Mouse (Mus musculus) thymus, postnatal 0 days (tissue): ENCODE measurements around the gene Wbp1. TPM values are rescaled to one million over a fixed set of nuclear protein-coding genes. Genes with fewer than 3 reads are reported as not detected.
A peak's percentile ranks its signal among the peaks of the same experiment; 100 is the strongest.

Source experiments
- DNase-seq: peaks from one replicate; pipeline ENCODE4 v3.0.0-alpha.2; 2015; ENCODE audit warnings: low spot score
- polyA plus RNA-seq: library from polyadenylated mRNA; unstranded; fragments of >200 nt; fragmentation: Nextera tagmentation; extraction: Ambion mirVana; gene quantifications from 2 replicates; pipeline ENCODE4 v1.2.1, GENCODE M21; 2015

The Wbp1 gene
- polyA plus RNA-seq, 1 experiment from 2014 or later = 69.7 TPM

- DNase-seq = no peak
Observed at GRCm38 (mm10) chr6:83117165-83117438, 4.3 kb downstream of the Wbp1 start.

GRCm38 (mm10) chr6:83116373-83117164, 4.8 kb downstream of the Wbp1 start:
- no peak for DNase-seq

DNA sequence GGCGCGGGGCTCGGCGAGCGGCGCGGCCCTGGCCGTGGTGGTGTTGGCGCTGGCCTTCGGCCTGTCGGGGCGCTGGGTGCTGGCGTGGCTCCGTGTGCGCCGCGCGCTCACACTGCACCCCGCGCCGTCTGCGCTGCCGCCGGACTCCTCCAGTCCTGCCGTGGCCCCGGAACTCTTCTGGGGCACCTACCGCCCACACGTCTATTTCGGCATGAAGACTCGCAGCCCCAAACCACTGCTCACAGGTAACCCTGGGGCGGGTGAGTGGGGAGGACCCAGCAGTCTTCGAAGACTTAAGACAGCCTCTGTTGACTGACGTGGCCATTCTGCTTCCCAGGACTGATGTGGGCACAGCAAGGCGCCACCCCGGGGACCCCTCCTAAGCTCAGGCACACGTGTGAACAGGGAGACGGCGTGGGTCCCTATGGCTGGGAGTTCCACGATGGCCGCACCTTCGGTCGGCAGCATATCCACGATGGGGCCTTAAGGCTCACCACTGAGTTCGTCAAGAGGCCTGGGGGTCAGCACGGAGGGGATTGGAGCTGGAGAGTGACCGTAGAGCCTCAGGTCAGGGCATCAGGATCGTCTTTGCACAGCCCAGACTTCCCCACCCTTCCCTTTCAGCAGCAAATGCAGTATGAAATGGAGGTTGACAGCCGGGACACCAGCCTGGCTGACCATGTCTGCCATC, 5.5 kb downstream of the Wbp1 start:
- peak; percentile 44 for DNase-seq

GRCm38 (mm10) chr6:83115011-83115671, 6.2 kb downstream of the Wbp1 start, which contains the start of gene Mogs:
Mogs (plus strand) TSS chr6:83115496.
- peak; percentile 89 for DNase-seq

- DNase-seq = no peak
Observed at GRCm38 (mm10) chr6:83111510-83112136, 9.7 kb downstream of the Wbp1 start.

DNA sequence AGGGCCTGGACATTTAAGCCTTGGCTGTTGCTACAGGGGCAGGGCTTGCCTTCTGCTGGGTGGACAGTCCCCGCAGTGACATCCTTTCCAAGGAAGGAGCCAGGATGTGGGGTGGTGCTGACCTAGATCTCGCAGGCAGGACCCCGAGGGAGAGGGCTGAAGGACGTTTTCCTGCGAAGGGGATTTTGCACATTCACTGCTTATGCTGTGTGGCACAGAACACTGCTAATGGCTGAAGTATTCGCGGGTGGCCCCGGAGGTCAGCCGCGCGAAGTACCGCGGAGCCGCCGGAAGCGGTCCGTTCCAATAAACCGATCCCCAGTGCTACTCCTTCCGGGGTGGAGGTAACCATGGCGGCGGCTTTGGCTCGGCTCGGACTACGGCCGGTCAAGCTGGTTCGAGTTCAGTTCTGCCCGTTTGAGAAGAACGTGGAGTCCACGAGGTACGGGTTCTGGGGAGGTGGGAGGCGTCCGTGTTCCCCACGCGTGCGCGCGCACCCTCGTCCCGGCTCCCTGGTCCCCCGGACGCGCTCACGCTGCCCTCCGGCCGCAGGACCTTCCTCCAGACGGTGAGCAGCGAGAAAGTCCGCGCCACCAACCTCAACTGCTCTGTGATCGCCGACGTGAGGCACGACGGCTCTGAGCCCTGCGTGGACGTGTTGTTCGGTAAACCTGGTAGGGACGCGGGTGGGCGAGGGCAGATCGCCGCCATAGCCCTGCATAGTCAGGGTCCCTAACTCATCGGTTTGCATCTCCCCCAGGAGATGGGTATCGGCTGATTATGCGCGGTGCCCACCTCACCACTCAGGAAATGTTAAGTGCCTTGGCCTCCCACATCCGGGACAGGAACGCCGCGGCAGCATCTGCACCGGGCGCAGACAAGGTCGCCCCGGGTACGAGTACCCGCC, 12.3 kb downstream of the Wbp1 start, which contains the start of gene Mrpl53:
Mrpl53 (plus strand) TSS at position 279 of the 907 bp plus-strand sequence.
- DNase-seq = peak; percentile 61

DNA sequence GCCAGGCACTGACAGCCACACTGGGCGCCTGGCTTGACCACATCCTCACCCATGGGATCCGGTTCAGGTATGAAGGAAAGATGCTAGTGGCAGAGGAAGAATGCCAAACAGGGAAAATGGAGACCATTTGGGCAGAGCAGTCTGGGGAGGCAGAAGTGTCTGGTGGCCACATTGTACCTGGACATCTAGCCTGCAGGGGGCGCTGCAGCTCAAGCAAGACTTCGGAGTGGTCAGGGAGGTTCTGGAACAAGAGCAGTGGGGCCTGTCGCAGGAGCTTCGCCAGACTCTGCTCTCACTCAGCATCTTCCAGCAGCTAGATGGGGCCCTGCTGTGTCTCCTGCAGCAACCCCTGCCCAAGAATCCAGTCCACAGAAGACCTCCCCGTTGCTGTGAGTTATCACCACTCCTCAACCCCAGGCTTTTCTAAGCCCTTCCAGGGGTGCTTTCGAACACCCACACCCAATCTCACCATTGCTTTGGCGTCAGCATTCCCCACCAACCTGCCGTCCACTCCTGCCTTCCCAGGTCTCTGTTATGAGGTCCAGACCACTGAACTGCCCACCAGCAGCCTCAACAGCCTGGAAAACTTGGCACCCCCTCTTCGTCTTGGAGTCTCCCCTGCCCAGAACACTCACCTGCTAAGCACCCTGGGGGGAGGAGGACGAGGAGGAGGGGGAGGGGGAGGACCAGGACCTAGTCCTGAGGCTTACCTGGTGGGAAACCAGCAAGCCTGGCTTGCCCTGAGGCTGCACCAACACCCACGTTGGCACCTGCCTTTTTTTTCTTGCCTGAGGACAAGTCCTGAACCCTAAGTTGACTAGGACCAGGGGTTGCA, 13.6 kb downstream of the Wbp1 start:
- peak; percentile 83 for DNase-seq

DNA sequence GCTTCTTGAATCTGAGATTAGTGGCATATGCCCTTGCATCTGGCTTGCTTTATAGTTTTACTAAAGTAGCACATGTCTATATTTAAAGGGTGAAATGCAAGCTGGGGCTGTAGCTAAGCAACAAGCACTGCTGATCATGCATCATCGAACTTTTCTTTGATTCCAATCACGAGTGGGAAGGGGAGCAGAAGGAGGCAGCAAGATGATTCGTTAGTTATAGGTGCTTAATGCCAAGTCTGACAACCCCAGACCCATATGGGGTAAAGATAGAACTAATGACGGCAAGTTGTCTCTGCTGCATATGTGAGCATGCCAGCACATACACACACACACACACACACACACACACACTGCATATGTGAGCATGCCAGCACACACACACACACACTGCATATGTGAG, 17.2 kb downstream of the Wbp1 start:
- no peak for DNase-seq

DNA sequence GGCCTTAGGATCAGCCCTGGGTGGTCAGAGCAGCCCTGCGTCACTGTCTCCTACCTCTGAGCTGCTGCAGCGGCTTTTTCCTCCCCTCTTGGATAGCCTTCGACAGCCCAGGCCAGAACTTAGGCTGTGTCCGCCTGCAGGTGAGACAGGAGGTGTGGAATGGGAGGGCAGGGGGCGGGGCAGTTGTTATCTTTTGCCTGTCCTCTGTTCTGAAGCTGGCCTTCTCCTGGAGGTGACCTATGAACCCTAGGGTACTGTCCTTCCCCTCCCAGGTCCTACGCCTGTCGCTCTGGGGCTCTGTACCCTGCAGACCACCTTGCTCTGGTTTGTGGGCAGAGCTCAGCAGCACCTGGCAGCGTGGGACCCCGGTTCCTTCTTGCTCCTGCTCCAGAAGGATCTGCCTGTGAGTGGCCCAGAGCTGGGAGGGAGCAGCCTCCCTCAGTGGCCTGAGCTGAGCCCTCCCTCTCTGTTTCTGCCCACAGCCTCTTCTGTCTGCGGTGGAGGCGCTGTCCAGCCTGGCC, 18.2 kb downstream of the Wbp1 start:
- DNase-seq = no peak

DNA sequence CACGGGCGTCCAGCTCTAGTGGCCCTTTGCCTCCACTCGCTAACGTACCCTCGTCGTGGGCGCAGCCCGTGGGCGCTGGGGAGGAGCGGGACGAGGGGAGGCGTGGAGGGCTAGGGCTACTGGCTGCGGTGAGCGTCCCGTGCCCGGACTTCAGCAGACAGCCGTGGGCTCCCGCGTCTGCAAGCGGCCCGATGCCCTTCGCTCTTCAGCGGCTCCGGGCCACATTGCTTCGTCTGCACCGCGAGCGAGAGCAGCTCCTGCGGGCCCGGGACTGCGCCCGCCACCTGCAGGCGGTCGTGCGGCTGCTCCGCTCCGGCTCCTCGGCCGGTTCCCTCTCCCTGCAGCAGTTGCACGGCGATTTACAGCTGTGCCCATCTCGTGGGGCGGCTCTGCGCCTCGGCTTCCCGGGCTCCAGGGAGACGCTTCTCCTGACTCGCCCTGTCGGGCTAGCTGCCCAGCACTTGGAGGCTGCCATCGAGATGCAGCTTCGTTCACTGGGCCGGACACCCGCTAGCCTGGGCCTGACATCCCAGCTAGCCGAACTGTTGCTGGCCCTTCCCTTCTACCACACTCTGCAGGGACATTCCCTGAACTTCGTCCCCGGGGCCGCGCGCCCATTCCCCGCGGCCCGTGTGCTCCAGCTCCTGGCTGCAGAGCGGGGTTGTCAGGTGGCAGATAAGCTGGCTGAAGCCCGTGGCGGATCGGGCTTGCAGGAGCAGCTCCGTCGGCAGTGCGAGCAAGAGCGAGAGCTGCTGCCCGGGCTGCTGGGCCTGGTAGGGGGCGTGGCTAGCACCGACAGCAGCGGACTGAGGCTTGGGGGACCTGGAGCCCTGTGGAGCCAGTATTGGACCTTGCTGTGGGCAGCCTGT, 19.4 kb downstream of the Wbp1 start:
- peak; percentile 81 for DNase-seq

DNA sequence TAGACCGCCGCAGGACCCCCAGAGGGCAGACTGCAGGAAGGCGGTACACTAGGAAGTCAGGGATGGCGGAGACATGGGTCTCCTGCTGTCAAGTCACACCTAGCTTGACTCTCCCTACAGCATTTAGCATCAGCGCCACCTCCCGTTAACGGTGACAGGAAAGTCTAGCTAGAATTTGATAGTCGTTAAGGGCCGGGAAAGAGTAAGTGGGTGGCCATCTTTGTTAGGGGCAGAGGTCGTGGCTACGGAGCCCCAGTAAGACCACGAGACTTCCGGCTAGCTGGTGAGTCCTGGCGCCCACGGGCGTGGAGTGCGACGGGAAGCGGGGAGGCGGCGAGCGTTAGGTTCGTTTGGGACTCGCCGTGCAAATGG, 20.1 kb downstream of the Wbp1 start, which contains the start of the genes Ccdc142 and Gm42688:
Ccdc142 (plus strand) TSS at position 286 of the 372 bp plus-strand sequence.
Gm42688 (plus strand) TSS at position 302 of the 372 bp plus-strand sequence.
- DNase-seq = peak; percentile 92

DNA sequence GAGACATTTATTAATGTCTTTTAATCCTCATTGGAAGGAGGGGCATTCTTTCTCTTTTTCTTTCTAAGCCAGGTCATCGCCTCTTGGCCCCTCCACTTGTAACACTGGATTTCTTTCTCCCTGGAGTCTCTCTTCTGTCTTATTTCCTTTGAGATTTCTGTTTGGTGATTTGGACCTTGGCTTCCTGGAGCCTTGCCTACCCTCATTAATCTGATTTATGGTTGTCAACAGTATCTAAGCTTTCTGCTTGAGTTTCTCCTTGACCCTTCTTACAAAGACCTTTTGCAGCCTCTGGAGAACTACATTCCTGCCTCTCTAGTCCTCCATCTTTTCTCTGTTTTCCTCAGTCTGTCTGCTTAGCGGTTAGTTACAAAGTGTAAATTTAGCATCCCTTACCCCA, 22.9 kb downstream of the Wbp1 start:
- DNase-seq = no peak

DNA sequence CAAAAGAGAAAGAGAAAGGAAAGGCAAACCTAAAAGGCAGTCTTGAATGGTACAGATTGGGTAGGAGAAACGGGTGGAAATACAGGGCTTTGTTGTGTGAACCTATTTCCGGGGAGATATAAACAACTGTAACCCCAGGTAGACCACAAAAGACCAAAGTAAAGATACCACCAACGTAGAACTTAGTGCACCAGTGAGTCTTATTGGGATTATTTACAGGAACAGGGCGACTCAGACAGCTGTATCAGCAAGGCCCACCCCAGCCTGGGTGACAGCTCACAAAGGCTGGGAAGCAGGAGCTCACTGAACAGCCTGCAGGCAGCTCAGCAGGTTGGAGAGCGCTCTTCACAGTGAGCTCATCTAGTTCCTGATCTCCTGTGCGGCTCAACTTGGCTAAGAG, 25.4 kb downstream of the Wbp1 start:
- DNase-seq = peak; percentile 83

GRCm38 (mm10) chr6:83092416-83093127, 28.8 kb downstream of the Wbp1 start:
- no peak for DNase-seq

DNA sequence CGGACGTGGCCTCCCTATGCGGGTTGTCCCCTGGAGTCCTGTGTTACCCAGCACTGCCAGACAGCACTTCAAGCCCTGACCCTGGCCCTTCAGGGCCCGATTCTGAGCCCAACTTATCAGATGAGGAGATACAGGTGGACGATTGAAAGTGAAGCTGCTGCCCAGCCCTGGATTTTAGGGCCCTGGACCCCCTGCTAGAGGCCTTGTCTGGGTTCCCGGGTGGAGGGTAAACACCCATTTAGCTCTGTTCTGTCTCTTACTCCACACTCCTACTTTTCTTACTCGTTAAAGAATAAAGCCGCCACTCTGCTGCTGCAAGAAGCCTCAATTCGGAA, 33.5 kb downstream of the Wbp1 start:
- DNase-seq = no peak

DNA sequence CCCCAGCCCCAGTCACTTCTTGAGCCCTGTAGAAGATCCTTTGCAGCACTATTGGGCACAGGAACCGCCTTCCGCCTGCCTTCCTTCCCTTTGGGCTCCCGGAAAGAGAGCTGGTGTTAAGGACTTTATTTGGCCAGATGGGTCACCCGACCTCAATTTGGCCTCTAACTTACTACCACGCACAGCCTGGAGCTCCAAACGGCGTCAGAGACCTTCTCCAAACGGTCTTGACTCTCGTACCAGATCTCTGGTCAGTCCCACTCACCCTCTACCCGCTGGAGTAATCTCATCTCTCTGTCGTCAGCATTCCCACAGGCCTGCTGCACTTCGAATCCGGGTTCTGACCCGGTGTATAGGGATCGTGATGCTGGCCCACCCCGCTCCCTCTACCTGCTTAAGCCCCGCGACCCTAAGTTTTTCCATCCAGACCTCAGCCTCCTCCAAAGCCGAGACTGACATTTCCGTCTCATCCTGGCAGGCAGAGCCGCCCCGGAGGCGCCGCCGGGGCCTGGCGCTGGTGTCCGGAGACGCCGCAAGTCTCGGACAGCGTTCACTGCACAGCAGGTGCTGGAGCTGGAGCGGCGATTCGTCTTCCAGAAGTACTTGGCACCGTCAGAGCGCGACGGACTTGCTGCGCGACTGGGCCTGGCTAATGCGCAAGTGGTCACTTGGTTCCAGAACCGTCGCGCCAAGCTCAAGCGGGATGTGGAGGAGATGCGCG, 34.0 kb downstream of the Wbp1 start:
- DNase-seq = no peak
